Mouse (Mus musculus) spleen, adult 2 months (tissue): ENCODE results near the gene Serpinb11.

Source experiments
- CTCF ChIP-seq: fragments of 200-500 bp; IDR thresholded peaks from 2 replicates; pipeline ENCODE4 v1.5.1; 2011; ENCODE audit warnings: mild to moderate bottlenecking, inconsistent platforms; ENCODE audit not compliant: insufficient read depth, insufficient read length, insufficient replicate concordance; ENCODE audit errors: extremely low read depth
- POLR2A ChIP-seq: fragments of 200-500 bp; IDR thresholded peaks from 2 replicates; pipeline ENCODE4 v1.6.1; 2011; ENCODE audit warnings: low read depth, low read length, inconsistent platforms

GRCm38 (mm10) chr1:107381491-107381890 is 20.5 kb downstream of the Serpinb11 start:
- no peak for TF ChIP-seq CTCF
- TF ChIP-seq POLR2A: no peak
